Mouse (Mus musculus) forebrain, postnatal 0 days (tissue): ENCODE data around the gene Foxa1. TPM values are rescaled to one million over a fixed set of nuclear protein-coding genes. Genes with fewer than 3 reads are reported as not detected.
A peak's percentile ranks its signal among the peaks of the same experiment; 100 is the strongest.

ENCODE experiments used
- ATAC-seq: fragments of 200-750 bp; cut with Nextera tagmentation; 2 replicates; pipeline ENCODE4 v1.8.0; 2017; ENCODE audit warnings: mild to moderate bottlenecking, moderate library complexity
- DNase-seq: peaks from one replicate; pipeline ENCODE4 v3.0.0-alpha.2; 2015
- H3K27ac ChIP-seq: fragments of 300-500 bp; sonication (generic); 2 replicates; pipeline ENCODE4 v1.5.1; 2014; ENCODE audit warnings: low read depth, mild to moderate bottlenecking, antibody characterized with exemption, low read length, moderate library complexity, mixed read lengths
- H3K27me3 ChIP-seq: fragments of 300-500 bp; sonication (generic); 2 replicates; pipeline ENCODE4 v1.6.1; 2014; ENCODE audit warnings: mild to moderate bottlenecking, low read length, mixed read lengths; ENCODE audit not compliant: insufficient read depth
- H3K36me3 ChIP-seq: fragments of 300-500 bp; sonication (generic); 2 replicates; pipeline ENCODE4 v1.6.1; 2014; ENCODE audit warnings: mild to moderate bottlenecking, moderate library complexity; ENCODE audit not compliant: insufficient read depth
- H3K4me1 ChIP-seq: fragments of 300-500 bp; sonication (generic); 2 replicates; pipeline ENCODE4 v1.6.1; 2014; ENCODE audit warnings: antibody characterized with exemption; ENCODE audit not compliant: insufficient read depth
- H3K4me2 ChIP-seq: fragments of 300-500 bp; sonication (generic); 2 replicates; pipeline ENCODE4 v1.6.1; 2014; ENCODE audit warnings: low read depth, mild to moderate bottlenecking, moderate library complexity
- H3K4me3 ChIP-seq: fragments of 300-500 bp; sonication (generic); 2 replicates; pipeline ENCODE4 v1.5.1; 2014; ENCODE audit warnings: low read depth, low read length, mixed read lengths
- H3K9ac ChIP-seq: fragments of 300-500 bp; sonication (generic); 2 replicates; pipeline ENCODE4 v1.6.1; 2014; ENCODE audit warnings: mild to moderate bottlenecking
- H3K9me3 ChIP-seq: fragments of 300-500 bp; sonication (generic); 2 replicates; pipeline ENCODE4 v1.6.1; 2016; ENCODE audit warnings: low read length
- CTCF ChIP-seq: sonication (generic); IDR thresholded peaks from 2 replicates; pipeline ENCODE4 v1.5.1; 2016; ENCODE audit warnings: antibody characterized with exemption, control low read depth, low read depth
- WGBS: fragments of 180-500 bp; shearing (Covaris S2); extraction: QIAGEN DNeasy Blood & Tissue Kit; methylation state at CpG from one replicate; pipeline ENCODE4 v1.1.7; 2014; 5-methylcytosine and 5-hydroxymethylcytosine counted together
- polyA plus RNA-seq: library from polyadenylated mRNA; unstranded; fragments of >200 nt; fragmentation: Nextera tagmentation; extraction: Ambion mirVana; gene quantifications from 2 replicates; pipeline ENCODE4 v1.2.1, GENCODE M21; 2015
- total RNA-seq: library from RNA; depleted of rRNA; stranded (reverse); fragments of >200 nt; gene quantifications from 2 replicates; pipeline ENCODE4 v1.2.3, GENCODE M21; 2014

Foxa1 gene
- total and polyA plus RNA-seq, 2 experiments from 2014 or later = 0.36 to 1.2 TPM

DNA sequence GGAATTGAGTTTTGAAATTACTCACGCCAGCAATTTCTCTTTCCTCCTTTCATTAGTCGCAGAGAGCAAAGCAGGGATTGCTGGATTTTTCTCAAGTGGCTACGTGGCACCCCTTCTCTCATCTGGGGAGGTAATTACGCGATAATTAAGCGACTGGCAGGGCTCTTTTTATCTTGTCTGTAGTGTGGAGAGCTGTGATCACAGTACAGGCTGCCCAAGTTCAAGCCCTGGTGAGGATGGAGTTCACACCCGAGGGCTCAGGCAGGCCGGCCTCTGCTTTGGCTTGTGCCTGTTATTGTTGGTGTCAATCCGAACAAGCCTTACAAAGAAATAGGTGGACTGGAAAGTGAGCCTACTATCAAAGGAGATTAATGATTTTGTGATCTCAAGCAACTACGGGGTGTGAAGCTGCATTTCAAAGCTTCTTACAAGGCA lies 7.1 kb downstream of the Foxa1 start:
- TF ChIP-seq CTCF = no peak
- no peak overlapping the region for H3K4me3 ChIP-seq
- ATAC-seq (no peak), DNase-seq (peak; percentile 78)
- H3K36me3 ChIP-seq = no peaks in the 10 kb centered on the region
- no peak overlapping the region for H3K4me2 ChIP-seq
- 2% methylated on average over 10 of the region's 10 CpGs for WGBS
- no peak overlapping the region for H3K27ac ChIP-seq
- peaks cover 68% of the 10 kb centered on the region for H3K27me3 ChIP-seq
- H3K9me3 ChIP-seq = no peaks in the 10 kb centered on the region
- no peak overlapping the region for H3K9ac ChIP-seq
- H3K4me1 ChIP-seq = no peaks in the 10 kb centered on the region

DNA sequence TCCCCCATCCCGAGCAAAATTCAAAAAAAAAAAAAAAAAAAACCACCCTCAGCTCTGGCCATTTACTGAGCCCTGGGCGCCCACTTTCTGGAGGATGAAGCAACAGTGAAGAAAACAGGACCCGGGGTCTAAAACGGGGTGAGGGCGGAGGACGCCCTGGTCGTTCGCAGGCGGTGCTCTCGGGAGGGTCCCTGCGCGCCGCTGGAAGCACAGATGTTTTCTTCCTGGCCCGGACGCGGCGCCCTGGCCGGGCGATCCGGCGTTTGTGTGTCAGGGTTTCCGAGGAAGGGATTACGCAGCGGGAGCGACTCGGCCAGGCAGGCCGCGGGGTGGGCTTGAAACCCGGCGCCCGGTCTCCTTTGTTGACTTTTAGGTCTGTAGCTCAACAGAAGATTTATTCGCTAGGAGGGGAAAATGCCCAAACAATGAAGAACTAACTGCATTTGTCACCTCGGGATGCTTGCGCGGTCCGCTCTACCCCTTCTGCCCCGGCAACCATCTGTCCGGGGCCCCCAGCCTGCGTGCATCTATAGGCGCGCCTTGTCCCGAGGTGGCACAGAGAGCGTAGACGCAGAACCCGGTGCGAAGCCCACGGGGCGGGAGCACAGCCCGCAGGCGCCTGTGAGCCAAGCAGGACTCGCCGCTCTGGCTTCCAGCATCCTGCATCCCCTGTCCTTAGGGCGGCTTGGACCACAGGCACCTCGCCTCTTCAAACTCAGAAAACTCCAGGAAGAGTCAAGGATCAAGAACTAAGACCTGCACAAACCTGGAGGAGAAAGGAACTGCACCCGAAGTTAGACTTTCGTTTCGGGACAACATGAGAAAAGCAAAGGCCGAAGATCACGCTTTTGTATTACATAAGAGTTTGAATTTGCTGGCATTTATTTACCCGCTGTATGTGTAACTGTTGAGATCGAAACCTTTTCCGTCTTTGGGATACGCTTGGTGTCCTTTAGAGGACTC lies 7.8 kb downstream of the Foxa1 start:
- H3K9ac ChIP-seq = no peak overlapping the region

DNA sequence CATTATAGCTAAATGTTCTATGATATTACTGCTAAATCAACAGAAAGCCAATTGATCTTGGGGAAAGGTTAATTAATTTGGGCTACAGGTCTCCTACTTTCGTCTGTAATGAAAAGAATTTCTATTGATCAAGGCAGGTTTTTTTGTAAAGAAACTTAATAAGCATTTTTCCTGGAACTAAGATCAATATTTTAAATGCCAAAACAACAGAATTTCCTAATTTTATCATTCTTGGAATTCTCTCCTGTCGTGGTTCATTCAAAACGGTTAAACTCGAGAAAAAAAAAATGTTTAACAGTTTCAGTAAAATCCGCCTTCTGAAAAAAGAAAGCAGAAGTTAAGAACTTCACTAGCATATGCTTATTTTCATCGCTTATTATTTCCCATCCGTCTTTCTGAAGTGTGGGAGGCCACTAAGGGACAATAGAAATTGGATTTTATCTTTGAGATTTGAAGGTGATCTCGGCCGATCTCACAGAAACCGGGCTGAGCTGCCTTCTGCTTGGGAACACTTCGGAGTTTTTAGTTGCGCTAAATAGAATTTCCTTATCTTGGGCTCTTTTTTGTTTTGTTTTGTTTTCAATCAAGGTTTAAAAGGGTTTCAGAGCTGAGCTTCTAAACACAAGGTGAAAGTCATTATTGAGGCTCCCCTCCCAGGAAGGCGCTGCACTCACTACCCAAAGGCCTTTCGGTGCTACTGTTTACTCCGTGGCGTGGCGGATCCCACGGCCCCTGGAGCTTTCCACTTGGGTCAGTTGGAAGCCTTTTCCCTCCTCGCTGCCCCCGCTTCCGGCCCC lies 8.7 kb downstream of the Foxa1 start:
- TF ChIP-seq CTCF = no peak
- Histone ChIP-seq H3K9ac (no peak overlapping the region), H3K36me3 (no peaks in the 10 kb centered on the region), H3K4me2 (no peak overlapping the region), H3K9me3 (no peaks in the 10 kb centered on the region), H3K4me3 (no peak overlapping the region), H3K27me3 (peaks cover 69% of the 10 kb centered on the region), H3K4me1 (no peaks in the 10 kb centered on the region), H3K27ac (no peak overlapping the region)
- DNase-seq = peak; percentile 58
- no peak for ATAC-seq
- WGBS = 3% methylated on average over 21 of the region's 21 CpGs

More for the DNA sequence above, 7.8 kb downstream of the Foxa1 start:
- Histone ChIP-seq H3K4me2 (no peak overlapping the region), H3K36me3 (no peaks in the 10 kb centered on the region), H3K9me3 (no peaks in the 10 kb centered on the region), H3K4me3 (peak overlapping the region; percentile 3; the same call in 1 of the 2 replicates), H3K27me3 (peaks cover 69% of the 10 kb centered on the region), H3K27ac (no peak overlapping the region), H3K4me1 (no peaks in the 10 kb centered on the region)
- WGBS = 2% methylated on average over 63 of the region's 63 CpGs
- no peak for TF ChIP-seq CTCF
- DNase-seq (no peak), ATAC-seq (no peak)

DNA sequence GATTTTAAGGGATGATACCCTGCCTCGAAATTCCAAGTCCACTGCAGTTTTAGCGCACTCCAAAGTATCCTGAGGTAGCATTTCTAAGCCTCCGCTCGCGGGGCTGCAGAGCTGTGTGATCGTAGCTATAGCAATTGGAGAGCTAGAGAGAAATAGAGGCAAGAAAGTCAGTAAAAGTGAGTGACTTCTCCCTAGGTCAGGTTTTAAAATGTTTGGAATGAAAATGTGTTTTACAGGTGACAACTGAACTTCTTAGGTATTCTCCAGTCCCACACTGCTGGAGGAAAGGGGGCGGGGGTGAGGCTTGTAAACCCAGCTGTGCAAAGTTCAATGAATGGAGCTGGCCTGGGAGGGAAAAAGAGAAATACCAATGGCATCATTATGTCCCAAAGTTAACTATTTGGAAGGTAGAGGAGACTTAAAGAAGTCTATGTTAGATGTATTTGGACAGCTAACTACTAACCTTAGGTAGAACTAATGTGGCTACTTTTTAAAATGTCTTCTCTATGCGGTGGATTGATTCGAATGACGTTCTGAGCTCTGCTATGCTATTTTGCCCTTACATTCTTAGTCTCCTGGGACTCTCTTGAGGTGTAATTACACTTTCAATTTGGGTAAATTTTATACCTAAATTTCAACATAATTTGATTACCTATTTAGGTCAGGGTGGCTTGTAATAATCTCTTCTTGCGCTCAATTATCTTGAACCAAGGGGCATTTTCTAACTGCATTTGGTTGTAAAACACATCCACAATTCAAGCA lies 9.6 kb downstream of the Foxa1 start:
- Histone ChIP-seq H3K4me1 (no peaks in the 10 kb centered on the region), H3K4me3 (no peak overlapping the region), H3K4me2 (no peak overlapping the region), H3K27me3 (peaks cover 72% of the 10 kb centered on the region), H3K27ac (no peak overlapping the region), H3K9me3 (no peaks in the 10 kb centered on the region), H3K9ac (no peak overlapping the region), H3K36me3 (no peaks in the 10 kb centered on the region)
- no peak for TF ChIP-seq CTCF
- no peak for ATAC-seq
- 6% methylated on average over 11 of the region's 11 CpGs for WGBS
- no peak for DNase-seq

DNA sequence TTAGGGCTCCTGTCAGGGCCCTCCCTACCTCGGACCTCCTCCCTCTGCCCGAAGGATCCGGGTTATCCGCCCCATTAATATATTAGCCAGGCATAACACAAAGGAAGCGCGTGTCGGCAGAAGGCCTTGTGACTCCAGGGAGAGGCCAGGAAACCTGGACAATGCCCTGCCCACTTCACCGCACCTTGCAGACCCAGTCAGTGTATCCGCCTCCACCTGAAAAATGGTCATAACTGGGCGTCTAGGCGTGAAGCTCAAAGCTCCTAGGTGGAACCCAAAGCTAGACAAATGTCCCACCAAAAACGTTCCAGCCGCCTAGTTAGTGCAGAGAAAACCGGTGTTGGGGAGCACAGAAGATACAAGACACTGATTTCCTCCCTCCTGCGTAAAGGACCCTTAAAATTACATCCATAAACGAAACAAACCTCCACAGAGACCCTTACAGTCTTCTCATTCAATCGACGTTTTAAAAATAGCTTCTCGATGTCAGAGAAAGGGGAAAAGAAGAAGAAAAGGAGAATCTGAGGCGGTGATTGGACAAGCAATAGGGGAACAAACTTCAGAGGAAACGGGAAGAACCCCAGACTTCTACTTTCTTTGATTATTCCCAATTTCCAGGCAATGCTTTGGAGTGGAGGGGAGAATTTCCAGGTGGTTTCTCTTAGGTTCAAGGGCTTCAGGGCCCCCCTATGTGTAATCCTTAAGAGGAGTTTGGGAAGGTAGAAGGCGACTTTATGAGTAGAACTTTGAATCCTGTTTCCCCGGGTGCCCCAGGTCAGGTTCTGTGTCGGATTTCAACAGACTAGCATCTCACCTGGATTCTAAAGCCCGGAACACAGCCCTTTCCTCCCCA lies 10.4 kb downstream of the Foxa1 start:
- no peaks in the 10 kb centered on the region for H3K4me1 ChIP-seq
- H3K36me3 ChIP-seq = no peaks in the 10 kb centered on the region
- H3K27ac ChIP-seq = no peak overlapping the region
- H3K4me2 ChIP-seq = no peak overlapping the region
- DNase-seq (peak; percentile 64), ATAC-seq (no peak)
- H3K4me3 ChIP-seq = no peak overlapping the region
- H3K9me3 ChIP-seq = no peaks in the 10 kb centered on the region
- H3K9ac ChIP-seq = no peak overlapping the region
- peaks cover 69% of the 10 kb centered on the region for H3K27me3 ChIP-seq
- TF ChIP-seq CTCF = no peak
- 3% methylated on average over 25 of the region's 25 CpGs for WGBS
